Mouse (Mus musculus): ENCODE measurements around the gene Gm3448. TPM values are rescaled to one million over a fixed set of nuclear protein-coding genes. Genes with fewer than 3 reads are reported as not detected.
A peak's percentile ranks its signal among the peaks of the same experiment; 100 is the strongest.
"Not testable (repeated sequence)": the region's sequence is repeated elsewhere in the genome, so short reads cannot be mapped to it uniquely, and the experiment has no call there.

Gm3448 gene
- polyA plus RNA-seq, 1 experiment from 2014 or later, result 4.4 TPM

GRCm38 (mm10) chr17:15040455-15040854 lies 882 bp downstream of the Gm3448 start:
- not testable (repeated sequence) for H3K9me3 ChIP-seq (ENCODE audit: control insufficient read depth); H3K36me3 ChIP-seq (ENCODE audit: control insufficient read depth, insufficient read depth); H3K4me1 ChIP-seq (replicated peaks; ENCODE audit: control insufficient read depth, insufficient read depth, low read length); H3K4me2 ChIP-seq (replicated peaks; ENCODE audit: low read depth); H3K9ac ChIP-seq (ENCODE audit: low read depth, low read length); H3K27me3 ChIP-seq (replicated peaks; ENCODE audit: control insufficient read depth, insufficient read depth, low read length); H3K4me3 ChIP-seq (ENCODE audit: low read depth, low read length); ATAC-seq; H3K27ac ChIP-seq (ENCODE audit: low read depth, low read length)
- WGBS, result no CpG with 5 or more reads among the region's 3 CpGs

GRCm38 (mm10) chr17:15031414-15031813 lies 9.9 kb downstream of the Gm3448 start:
- H3K4me2 ChIP-seq (replicated peaks; ENCODE audit: low read depth); H3K9me3 ChIP-seq (ENCODE audit: control insufficient read depth); H3K4me3 ChIP-seq (ENCODE audit: low read depth, low read length); ATAC-seq; H3K27ac ChIP-seq (ENCODE audit: low read depth, low read length); H3K27me3 ChIP-seq (replicated peaks; ENCODE audit: control insufficient read depth, insufficient read depth, low read length); H3K9ac ChIP-seq (ENCODE audit: low read depth, low read length); H3K4me1 ChIP-seq (replicated peaks; ENCODE audit: control insufficient read depth, insufficient read depth, low read length); H3K36me3 ChIP-seq (ENCODE audit: control insufficient read depth, insufficient read depth): not testable (repeated sequence)
- WGBS, result no CpG with 5 or more reads among the region's 4 CpGs

- no CpG with 5 or more reads among the region's 6 CpGs for WGBS
- not testable (repeated sequence) for H3K36me3 ChIP-seq (ENCODE audit: control insufficient read depth, insufficient read depth)
Measured at GRCm38 (mm10) chr17:15025513-15025912, 15.8 kb downstream of the Gm3448 start.

DNA sequence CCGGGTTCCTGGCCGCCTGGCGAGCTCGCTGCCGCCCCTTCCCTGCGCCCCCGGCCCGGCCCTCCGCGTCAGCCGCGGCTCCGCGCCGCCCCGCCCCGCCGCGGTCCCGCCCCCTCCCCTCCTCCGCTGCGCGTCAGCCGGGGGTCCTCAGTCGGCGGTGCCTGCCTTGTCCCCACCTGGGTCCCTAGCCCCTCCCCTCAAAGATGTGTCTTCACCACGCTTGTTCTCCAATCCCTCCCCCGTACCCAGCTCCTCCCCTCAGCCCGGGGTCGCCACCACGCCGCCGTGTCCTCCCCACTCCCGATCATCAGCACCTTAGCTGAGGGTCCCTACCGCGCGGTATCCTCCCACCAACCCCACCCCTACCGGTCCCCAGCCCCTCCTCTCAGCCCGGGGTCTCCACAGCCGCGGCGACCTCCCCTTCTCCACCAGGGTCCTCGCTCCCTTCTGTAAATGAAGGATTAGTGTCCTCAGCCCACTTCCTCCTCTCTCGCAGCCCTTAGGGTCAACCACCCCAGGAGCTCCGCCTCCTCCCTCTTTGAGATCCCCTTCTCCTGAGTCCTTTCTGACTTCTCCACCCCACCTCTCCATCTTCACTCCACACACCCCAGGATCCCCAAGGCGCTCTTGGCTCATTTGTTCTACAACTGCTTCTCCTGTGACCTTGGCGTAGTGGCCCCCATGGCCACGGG lies 16.7 kb downstream of the Gm3448 start:
- H3K4me1 ChIP-seq (replicated peaks; ENCODE audit: control insufficient read depth, insufficient read depth, low read length); H3K36me3 ChIP-seq (ENCODE audit: control insufficient read depth, insufficient read depth); H3K4me2 ChIP-seq (replicated peaks; ENCODE audit: low read depth); H3K9me3 ChIP-seq (ENCODE audit: control insufficient read depth); H3K27ac ChIP-seq (ENCODE audit: low read depth, low read length); H3K27me3 ChIP-seq (replicated peaks; ENCODE audit: control insufficient read depth, insufficient read depth, low read length); H3K9ac ChIP-seq (ENCODE audit: low read depth, low read length); H3K4me3 ChIP-seq (ENCODE audit: low read depth, low read length): not testable (repeated sequence)
- WGBS, result no CpG with 5 or more reads among the region's 48 CpGs
- ATAC-seq, result peak; percentile 28

More at GRCm38 (mm10) chr17:15025513-15025912, 15.8 kb downstream of the Gm3448 start:
- H3K27me3 ChIP-seq (replicated peaks; ENCODE audit: control insufficient read depth, insufficient read depth, low read length); H3K9me3 ChIP-seq (ENCODE audit: control insufficient read depth); H3K9ac ChIP-seq (ENCODE audit: low read depth, low read length); H3K4me2 ChIP-seq (replicated peaks; ENCODE audit: low read depth); ATAC-seq; H3K27ac ChIP-seq (ENCODE audit: low read depth, low read length); H3K4me3 ChIP-seq (ENCODE audit: low read depth, low read length); H3K4me1 ChIP-seq (replicated peaks; ENCODE audit: control insufficient read depth, insufficient read depth, low read length): not testable (repeated sequence)

- not testable (repeated sequence) for H3K4me2 ChIP-seq (replicated peaks; ENCODE audit: low read depth); H3K27me3 ChIP-seq (replicated peaks; ENCODE audit: control insufficient read depth, insufficient read depth, low read length); H3K4me1 ChIP-seq (replicated peaks; ENCODE audit: control insufficient read depth, insufficient read depth, low read length); H3K36me3 ChIP-seq (ENCODE audit: control insufficient read depth, insufficient read depth); H3K4me3 ChIP-seq (ENCODE audit: low read depth, low read length); H3K9me3 ChIP-seq (ENCODE audit: control insufficient read depth); H3K27ac ChIP-seq (ENCODE audit: low read depth, low read length); H3K9ac ChIP-seq (ENCODE audit: low read depth, low read length)
- no CpG with 5 or more reads among the region's 97 CpGs for WGBS
- peak; percentile 83 for ATAC-seq
Measured at GRCm38 (mm10) chr17:15023878-15024492, 17.4 kb downstream of the Gm3448 start.

- H3K27ac ChIP-seq (ENCODE audit: low read depth, low read length); H3K4me1 ChIP-seq (replicated peaks; ENCODE audit: control insufficient read depth, insufficient read depth, low read length); H3K36me3 ChIP-seq (ENCODE audit: control insufficient read depth, insufficient read depth); H3K4me3 ChIP-seq (ENCODE audit: low read depth, low read length); H3K9me3 ChIP-seq (ENCODE audit: control insufficient read depth); H3K9ac ChIP-seq (ENCODE audit: low read depth, low read length); H3K27me3 ChIP-seq (replicated peaks; ENCODE audit: control insufficient read depth, insufficient read depth, low read length); ATAC-seq; H3K4me2 ChIP-seq (replicated peaks; ENCODE audit: low read depth): not testable (repeated sequence)
- 87% methylated on average over 3 of the region's 3 CpGs for WGBS
Measured at GRCm38 (mm10) chr17:15021503-15022220, 19.7 kb downstream of the Gm3448 start.

GRCm38 (mm10) chr17:15009706-15010413 lies 31.5 kb downstream of the Gm3448 start, which contains the start of gene Gm3435:
TSS of gene Gm3435 (plus strand) at chr17:15010176.
- WGBS, result no CpG with 5 or more reads among the region's 60 CpGs
- not testable (repeated sequence) for H3K4me2 ChIP-seq (replicated peaks; ENCODE audit: low read depth)

DNA sequence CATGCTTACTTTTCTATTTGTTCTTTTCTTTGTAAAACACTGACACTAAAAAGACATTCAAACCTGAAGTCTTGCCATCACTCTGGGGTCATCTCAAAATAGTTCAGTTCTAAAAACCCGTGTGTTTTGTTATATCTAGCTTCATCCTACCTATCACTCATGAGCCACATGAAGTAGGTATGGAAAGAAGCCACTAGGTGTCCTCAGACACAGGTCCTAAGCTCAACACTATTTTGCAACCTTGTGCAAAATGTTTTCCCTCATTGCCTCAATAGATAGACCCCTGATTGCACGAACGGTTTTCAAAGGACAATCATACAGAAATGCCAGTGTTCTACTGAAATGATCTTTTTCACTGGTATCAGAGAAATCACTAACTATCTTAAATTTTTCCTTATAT lies 32.2 kb downstream of the Gm3448 start:
- not testable (repeated sequence) for H3K4me3 ChIP-seq (ENCODE audit: low read depth, low read length); H3K4me1 ChIP-seq (replicated peaks; ENCODE audit: control insufficient read depth, insufficient read depth, low read length); H3K9ac ChIP-seq (ENCODE audit: low read depth, low read length); H3K27ac ChIP-seq (ENCODE audit: low read depth, low read length); H3K9me3 ChIP-seq (ENCODE audit: control insufficient read depth); H3K27me3 ChIP-seq (replicated peaks; ENCODE audit: control insufficient read depth, insufficient read depth, low read length); H3K36me3 ChIP-seq (ENCODE audit: control insufficient read depth, insufficient read depth); H3K4me2 ChIP-seq (replicated peaks; ENCODE audit: low read depth)
- WGBS, result no CpG with 5 or more reads among the region's 3 CpGs
- peak; percentile 39 for ATAC-seq

More at GRCm38 (mm10) chr17:15009706-15010413, 31.5 kb downstream of the Gm3448 start, which contains the start of gene Gm3435:
- not testable (repeated sequence) for H3K36me3 ChIP-seq (ENCODE audit: control insufficient read depth, insufficient read depth); H3K4me1 ChIP-seq (replicated peaks; ENCODE audit: control insufficient read depth, insufficient read depth, low read length); H3K27me3 ChIP-seq (replicated peaks; ENCODE audit: control insufficient read depth, insufficient read depth, low read length); H3K27ac ChIP-seq (ENCODE audit: low read depth, low read length); H3K9me3 ChIP-seq (ENCODE audit: control insufficient read depth); H3K4me3 ChIP-seq (ENCODE audit: low read depth, low read length); H3K9ac ChIP-seq (ENCODE audit: low read depth, low read length)
- ATAC-seq, result peak; percentile 99

DNA sequence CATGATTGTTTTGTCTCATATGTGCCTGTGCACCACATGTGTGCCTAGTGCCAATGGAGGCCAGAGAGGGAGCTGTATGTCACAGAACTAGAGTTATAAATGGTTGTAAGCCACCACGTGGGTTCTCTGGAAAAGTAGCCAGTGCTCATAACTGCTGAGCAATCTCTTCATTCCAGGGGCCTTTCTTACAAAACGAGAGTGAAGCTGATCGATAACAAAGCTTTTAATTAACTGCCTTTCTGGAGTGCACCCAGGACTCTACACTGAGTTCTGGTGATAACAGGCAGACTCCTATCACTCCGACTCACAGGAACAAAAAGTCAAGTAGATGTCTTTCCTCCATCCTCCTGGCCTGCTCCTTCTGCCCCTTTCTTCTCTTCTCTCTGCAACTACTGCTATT lies 41.3 kb downstream of the Gm3448 start:
- no CpG with 5 or more reads among the region's 4 CpGs for WGBS
- not testable (repeated sequence) for H3K27ac ChIP-seq (ENCODE audit: low read depth, low read length); H3K4me3 ChIP-seq (ENCODE audit: low read depth, low read length); H3K27me3 ChIP-seq (replicated peaks; ENCODE audit: control insufficient read depth, insufficient read depth, low read length); H3K36me3 ChIP-seq (ENCODE audit: control insufficient read depth, insufficient read depth); ATAC-seq; H3K9ac ChIP-seq (ENCODE audit: low read depth, low read length); H3K9me3 ChIP-seq (ENCODE audit: control insufficient read depth); H3K4me2 ChIP-seq (replicated peaks; ENCODE audit: low read depth); H3K4me1 ChIP-seq (replicated peaks; ENCODE audit: control insufficient read depth, insufficient read depth, low read length)
